Mouse (Mus musculus) ES-Bruce4 (cell line): ENCODE measurements around the gene Ccdc106.

Source experiments
- CTCF ChIP-seq: IDR thresholded peaks from one replicate; pipeline ENCODE4 v1.8.1; 2011; ENCODE audit warnings: low read depth, low read length
- EP300 ChIP-seq: IDR thresholded peaks from 2 replicates; pipeline ENCODE4 v1.6.1; 2011; ENCODE audit warnings: low read depth, low read length; ENCODE audit not compliant: insufficient read depth
- POLR2A ChIP-seq: IDR thresholded peaks from one replicate; pipeline ENCODE4 v1.8.1; 2011; ENCODE audit warnings: low read length; ENCODE audit not compliant: insufficient read depth

- no peak for TF ChIP-seq EP300
- TF ChIP-seq POLR2A = no peak
- peak; percentile 42 for TF ChIP-seq CTCF
Measured at GRCm38 (mm10) chr7:5017352-5017751, 3.0 kb upstream of the Ccdc106 start.
